Mouse (Mus musculus) lung, adult 2 months (tissue): ENCODE data around the gene Nup210l. TPM values are rescaled to one million over a fixed set of nuclear protein-coding genes. Genes with fewer than 3 reads are reported as not detected.
"Not testable (repeated sequence)": the region's sequence is repeated elsewhere in the genome, so short reads cannot be mapped to it uniquely, and the experiment has no call there.

ENCODE experiments used
- DNase-seq: peaks from one replicate; pipeline ENCODE4 v3.0.0; 2022
- H3K4me1 ChIP-seq: fragments of 200-500 bp; 2 replicates; pipeline ENCODE4 v1.6.1; 2011; ENCODE audit warnings: low read length; ENCODE audit not compliant: control insufficient read depth, insufficient read depth
- H3K4me3 ChIP-seq: fragments of 200-500 bp; replicated peaks from 2 replicates; pipeline ENCODE3; 2011; ENCODE audit warnings: low read depth, mild to moderate bottlenecking, control low read depth, low read length; ENCODE audit errors: extremely low read depth
- CTCF ChIP-seq: fragments of 200-500 bp; IDR thresholded peaks from 2 replicates; pipeline ENCODE4 v1.5.1; 2011; ENCODE audit warnings: mild to moderate bottlenecking, low read length, control low read depth; ENCODE audit not compliant: insufficient read depth
- POLR2A ChIP-seq: fragments of 200-500 bp; IDR thresholded peaks from 2 replicates; pipeline ENCODE4 v1.6.1; 2011; ENCODE audit warnings: low read depth, mild to moderate bottlenecking, control low read depth, low read length, borderline replicate concordance; ENCODE audit errors: extremely low read depth
- WGBS: fragments of 180-500 bp; shearing (Covaris S2); methylation state at CpG from one replicate; pipeline ENCODE4 v1.1.7; 2018; 5-methylcytosine and 5-hydroxymethylcytosine counted together
- polyA plus RNA-seq: library from polyadenylated mRNA; depleted of rRNA; stranded (reverse); fragments of >200 nt; gene quantifications from 2 replicates; pipeline ENCODE4 v1.2.3, GENCODE M21; 2012

Nup210l gene
- polyA plus RNA-seq, 1 experiment = 0.58 TPM

DNA sequence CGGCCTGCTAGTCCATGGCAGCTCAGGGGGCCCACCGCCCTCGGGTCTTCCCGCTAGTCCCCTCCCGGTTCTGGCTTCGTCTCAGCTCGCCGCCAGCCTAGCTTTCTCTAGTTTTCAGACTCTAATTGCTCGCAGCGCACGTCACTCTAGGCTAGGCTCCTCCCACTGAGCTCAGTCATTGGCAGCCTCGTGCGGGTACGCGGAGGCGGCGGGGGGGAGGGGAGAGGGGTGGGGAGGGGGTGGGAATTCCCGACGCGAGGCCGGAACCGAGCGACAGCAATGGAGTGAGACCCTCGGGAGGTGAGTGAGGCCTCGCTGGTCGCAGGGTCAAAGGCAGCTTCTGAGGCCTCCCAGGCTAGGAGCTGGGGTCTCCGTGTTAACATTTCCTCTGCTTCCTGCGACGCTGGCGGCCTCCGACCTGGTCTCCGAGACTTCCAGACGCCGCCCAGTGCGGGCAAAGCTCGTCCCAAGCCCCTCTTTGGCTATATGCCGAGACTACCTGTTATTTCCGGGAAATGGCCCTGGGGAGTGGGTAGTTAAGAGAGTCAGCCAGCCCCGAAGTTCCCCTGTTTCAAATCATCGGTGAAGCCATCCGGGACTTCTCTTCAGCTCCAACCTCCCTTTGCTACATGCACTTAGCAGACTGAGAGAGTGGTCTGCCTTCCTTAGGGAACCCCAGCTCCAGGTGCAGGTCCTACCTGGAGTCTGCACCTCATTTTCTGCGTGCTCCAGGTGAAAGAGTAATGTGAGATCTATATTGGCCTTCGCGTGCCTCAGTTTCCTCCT is 144.2 kb downstream of the Nup210l start, which contains the start of gene Slc39a1:
Gene Slc39a1, plus strand, starts transcription at position 213 of the 786 bp plus-strand sequence.
- H3K4me3 ChIP-seq = peak within 1 kb of the TSS; percentile 92
- H3K4me1 ChIP-seq = peaks cover 4% of the 10 kb centered on the region
- DNase-seq = peak; percentile 91
- WGBS = under 1% methylated on average over 44 of the region's 44 CpGs
- TF ChIP-seq CTCF (no peak), POLR2A (peak; percentile 53; the same call in 1 of the 2 replicates)

DNA sequence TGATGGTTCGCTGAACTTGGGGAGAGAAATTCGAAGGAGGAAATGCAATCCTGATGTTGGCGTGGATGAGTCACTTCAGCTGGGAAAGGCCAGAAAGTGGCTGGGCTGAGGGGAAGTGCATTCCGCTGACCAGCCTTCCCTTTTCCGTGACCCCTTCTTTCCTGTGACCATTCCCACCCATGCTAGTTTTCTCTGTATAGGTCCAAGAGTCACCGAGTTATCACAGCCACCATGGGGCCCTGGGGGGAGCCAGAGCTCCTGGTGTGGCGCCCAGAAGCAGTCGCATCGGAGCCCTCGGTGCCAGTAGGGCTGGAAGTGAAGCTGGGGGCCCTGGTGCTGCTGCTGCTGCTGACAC is 144.8 kb downstream of the Nup210l start:
- Histone ChIP-seq H3K4me3 (peak overlapping the region; percentile 92), H3K4me1 (peaks cover 4% of the 10 kb centered on the region; the same call in 1 of the 2 replicates)
- TF ChIP-seq CTCF = no peak
- TF ChIP-seq POLR2A = no peak
- WGBS = 1% methylated on average over 10 of the region's 10 CpGs
- no peak for DNase-seq

DNA sequence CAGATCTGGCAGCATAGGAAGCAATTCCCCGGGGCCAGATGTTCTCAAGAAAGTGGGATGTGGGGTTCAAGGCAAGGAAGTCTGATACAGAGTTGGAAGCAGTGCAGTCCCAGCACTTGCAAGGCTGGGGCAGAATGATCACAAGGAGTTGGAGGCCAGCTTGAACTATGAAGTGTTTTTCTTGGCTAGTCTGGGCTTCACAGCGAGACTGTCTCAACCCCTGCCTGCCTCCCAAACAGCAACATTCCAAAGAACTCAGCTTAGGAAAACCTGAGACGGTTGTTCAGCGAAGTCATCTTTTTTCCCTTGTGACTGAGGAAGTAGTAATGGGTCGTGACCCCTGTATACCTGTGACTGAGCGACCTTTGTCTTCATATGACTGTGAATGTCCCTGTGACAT is 146.9 kb downstream of the Nup210l start:
- TF ChIP-seq POLR2A (no peak), CTCF (no peak)
- no peak overlapping the region for H3K4me3 ChIP-seq
- H3K4me1 ChIP-seq = peaks cover 8% of the 10 kb centered on the region
- WGBS = 72% methylated on average over 6 of the region's 6 CpGs
- no peak for DNase-seq

DNA sequence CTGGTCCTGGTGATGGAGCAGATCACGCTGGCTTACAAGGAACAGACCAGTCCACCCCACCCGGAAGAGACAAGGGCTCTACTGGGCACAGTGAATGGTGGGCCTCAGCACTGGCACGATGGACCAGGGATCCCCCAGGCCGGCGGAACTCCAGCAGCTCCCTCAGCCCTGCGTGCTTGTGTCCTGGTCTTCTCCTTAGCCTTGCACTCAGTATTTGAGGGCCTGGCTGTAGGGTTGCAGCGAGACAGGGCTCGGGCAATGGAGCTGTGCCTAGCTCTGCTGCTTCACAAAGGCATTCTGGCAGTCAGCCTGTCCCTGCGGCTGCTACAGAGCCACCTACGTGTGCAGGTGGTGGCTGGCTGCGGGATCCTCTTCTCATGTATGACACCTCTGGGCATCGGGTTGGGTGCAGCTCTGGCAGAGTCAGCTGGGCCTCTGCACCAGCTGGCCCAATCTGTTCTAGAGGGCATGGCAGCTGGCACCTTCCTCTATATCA is 147.8 kb downstream of the Nup210l start:
- DNase-seq, H3K4me3 ChIP-seq, H3K4me1 ChIP-seq: not testable (repeated sequence)
- WGBS = 96% methylated on average over 11 of the region's 12 CpGs

DNA sequence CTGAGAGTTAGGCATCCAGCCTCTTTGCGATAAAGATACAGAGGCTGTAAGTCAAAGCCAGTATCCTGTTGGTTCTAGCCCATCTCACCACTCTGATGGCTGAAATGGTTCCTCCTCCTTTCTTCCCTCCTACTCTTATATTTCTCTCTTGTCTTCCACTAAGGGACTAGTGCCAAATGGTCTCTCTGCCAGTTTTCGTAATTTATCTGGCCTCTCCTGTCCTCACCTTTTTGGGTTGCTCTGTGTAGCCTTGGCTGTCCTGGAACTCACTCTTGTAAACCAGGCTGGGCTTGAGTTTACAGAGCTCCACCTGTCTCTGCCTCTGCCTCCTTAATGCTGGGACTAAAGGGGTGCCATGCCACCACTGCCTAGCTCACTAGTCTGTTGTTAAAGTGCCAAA is 148.7 kb downstream of the Nup210l start:
- not testable (repeated sequence) for H3K4me3 ChIP-seq, H3K4me1 ChIP-seq, DNase-seq
- 80% methylated on average over 2 of the region's 2 CpGs for WGBS

DNA sequence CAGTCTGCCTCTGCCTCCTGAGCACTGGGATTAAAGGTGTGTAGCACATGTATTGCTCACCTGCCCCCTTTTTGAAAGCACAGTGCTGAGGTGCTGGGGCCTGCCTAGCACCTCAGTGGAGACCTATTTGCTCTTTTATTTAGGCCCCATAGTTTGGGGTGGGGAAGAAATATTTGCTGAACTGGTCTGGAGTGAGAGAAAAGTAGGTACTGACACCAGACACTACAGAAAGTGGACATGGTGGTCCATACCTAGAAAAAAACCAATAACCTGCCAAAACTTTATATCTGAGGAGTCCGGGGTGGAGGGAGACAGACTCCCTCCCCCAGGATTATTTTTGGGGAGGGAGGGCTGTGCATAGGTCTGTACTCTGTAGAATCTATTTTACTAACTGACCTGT is 149.2 kb downstream of the Nup210l start:
- H3K4me1 ChIP-seq, H3K4me3 ChIP-seq, DNase-seq: not testable (repeated sequence)
- WGBS = 56% methylated on average over 1 of the region's 1 CpGs

DNA sequence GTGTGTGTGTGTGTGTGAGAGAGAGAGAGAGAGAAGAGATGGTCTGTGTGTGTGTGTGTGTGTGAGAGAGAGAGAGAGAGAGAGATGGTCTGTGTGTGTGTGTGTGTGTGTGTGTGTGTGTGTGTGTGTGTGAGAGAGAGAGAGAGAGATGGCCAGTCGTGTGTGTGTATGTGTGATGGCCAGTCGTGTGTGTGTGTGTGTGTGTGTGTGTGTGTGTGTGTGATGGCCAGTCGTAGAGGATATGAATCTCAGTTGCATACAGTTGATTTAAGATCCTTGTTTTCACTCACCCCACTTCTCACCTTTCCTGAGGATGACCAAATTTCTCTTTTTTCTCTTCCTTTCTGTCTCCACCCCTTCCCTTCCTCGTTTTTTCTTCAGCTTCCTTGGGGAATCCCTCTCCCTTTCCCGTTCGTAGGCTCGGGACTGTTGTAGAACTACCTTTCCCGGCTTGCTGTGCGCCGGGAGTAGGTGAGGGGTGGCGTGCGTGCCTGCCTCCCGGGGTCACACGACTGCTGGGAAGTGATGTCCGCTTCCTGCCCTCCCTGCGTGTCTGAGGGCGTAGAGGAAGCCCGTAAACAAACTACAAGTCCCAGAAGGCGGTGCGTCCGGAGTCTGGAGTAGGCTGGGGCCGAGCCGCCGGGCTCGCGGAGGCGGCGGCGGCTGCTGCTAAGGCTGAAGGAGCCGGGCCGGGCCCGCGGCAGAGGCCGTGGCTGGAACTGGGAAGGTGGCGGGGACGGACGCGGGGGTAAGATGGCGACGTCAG is 149.9 kb downstream of the Nup210l start, which contains the start of gene Crtc2:
Gene Crtc2, plus strand, starts transcription at position 511 of the 766 bp plus-strand sequence.
- DNase-seq = peak; percentile 87
- Histone ChIP-seq H3K4me1 (peaks cover 6% of the 10 kb centered on the region), H3K4me3 (peak within 1 kb of the TSS; percentile 91)
- WGBS = under 1% methylated on average over 40 of the region's 40 CpGs
- TF ChIP-seq POLR2A (peak; percentile 29; the same call in 1 of the 2 replicates), CTCF (no peak)

DNA sequence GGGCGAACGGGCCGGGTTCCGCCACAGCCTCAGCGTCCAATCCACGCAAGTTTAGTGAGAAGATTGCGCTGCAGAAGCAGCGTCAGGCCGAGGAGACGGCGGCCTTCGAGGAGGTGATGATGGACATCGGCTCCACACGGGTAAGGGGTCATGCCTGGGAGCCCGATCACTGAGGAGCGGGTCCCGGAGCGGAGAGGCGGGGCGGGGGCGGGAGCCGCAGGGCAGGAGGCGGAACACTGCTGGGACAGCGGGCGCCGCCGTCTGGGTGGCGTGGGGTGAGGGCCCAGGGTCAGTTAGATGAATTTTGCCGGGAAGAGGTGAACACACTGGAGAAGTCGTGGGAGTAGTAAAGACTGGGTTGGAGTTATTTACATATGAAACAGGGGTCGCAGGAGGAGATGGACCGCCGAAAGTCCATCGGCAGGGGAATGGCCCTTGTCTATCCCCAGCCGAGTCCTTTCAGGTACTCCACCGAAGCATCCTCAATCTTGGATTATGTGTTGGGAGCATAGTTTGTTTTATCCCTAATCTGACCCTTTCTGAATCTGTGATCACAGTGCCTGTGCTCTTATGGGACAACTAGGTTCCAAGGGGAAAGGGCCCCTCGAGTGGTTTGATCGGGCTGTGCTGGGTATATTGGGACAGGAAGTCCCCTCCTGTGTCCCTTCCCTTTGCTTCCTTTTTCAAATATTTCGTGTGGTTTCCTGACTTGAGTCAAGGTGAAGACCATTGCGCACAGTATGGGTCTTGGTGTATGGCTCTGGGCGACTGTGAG is 150.7 kb downstream of the Nup210l start:
- TF ChIP-seq POLR2A = no peak
- no peak for TF ChIP-seq CTCF
- H3K4me3 ChIP-seq = peak overlapping the region; percentile 91
- no peak for DNase-seq
- 1% methylated on average over 40 of the region's 41 CpGs for WGBS
- H3K4me1 ChIP-seq = peaks cover 4% of the 10 kb centered on the region

DNA sequence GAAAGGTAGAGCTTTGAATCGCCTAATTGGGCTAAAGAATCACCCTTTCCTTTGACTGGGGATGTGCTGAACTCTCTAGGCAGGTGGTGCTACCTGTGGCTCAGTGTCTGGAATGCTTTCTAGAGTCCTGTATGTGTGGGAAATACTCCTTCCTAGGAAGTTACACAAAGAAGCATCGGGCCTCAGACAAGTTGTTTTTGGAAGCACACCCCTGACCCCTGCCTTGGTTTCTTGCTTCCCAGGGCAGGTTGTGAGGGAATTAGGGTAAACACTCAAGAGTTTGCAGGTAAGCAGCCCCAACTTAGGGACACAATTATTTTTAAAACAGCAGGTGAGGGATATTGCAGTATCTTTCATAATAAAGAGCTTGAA is 151.2 kb downstream of the Nup210l start:
- DNase-seq = no peak
- Histone ChIP-seq H3K4me1 (peaks cover 4% of the 10 kb centered on the region), H3K4me3 (peak overlapping the region; percentile 91)
- TF ChIP-seq POLR2A = no peak
- TF ChIP-seq CTCF = no peak
- WGBS = 1% methylated on average over 2 of the region's 2 CpGs
